ENCODE assay signal across 13 mouse cellular contexts in the genomic region with DNA sequence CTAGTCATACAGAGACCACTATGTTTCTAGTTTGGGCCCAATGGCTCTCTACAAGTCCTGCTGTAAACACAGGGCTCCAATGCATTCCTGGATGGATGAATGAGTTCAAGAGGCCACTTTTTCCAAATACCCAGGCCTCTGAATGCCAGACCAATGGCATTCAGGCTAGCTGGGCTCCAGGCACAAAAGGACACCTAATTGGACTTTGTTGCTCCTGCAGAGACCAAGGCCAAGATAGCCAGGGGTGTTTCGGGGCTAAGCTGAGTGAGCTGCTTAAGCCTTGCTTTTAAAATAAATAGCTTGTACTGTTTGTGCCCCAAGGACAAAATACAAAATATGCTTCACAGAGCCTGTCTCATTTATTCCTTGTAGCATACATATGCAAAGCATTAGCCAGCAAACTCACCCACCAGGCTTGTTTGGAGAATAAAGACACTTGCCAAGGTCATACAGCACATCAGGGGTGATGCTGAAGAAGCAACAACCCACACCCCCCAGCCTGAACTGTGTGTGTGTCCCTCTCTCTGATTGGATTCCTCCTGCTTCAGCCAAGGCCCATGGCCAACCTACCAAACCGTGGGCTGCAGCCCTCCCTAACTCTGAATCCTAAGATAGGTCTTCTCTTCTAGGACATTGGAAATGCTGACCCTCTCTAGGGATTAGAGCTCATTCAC.
"Had no signal": no experiment of that assay in that cellular context is flagged by ENCODE, and none has a peak within 500 bp of the region (broad histone marks: within the 10 kb centered on the region; RNA-seq: fewer than 3 reads in every experiment).

No protein-coding gene starts in this region.

- H3K36me3 ChIP-seq: kidney, embryonic 15.5 days; limb, embryonic 12.5 days; liver, embryonic 15.5 days; midbrain, embryonic 13.5 days had no signal

- H3K4me3 ChIP-seq: kidney, embryonic 15.5 days; left cerebral cortex, adult 2 months; limb, embryonic 12.5 days; liver, embryonic 15.5 days; midbrain, embryonic 13.5 days had no signal

- H3K27me3 ChIP-seq: kidney, embryonic 15.5 days; limb, embryonic 12.5 days; liver, embryonic 15.5 days; midbrain, embryonic 13.5 days had no signal

- H3K4me1 ChIP-seq: liver, embryonic 15.5 days; midbrain, embryonic 13.5 days had no signal

- ATAC-seq: lung, postnatal 0 days; midbrain, embryonic 13.5 days had no signal

- H3K9me3 ChIP-seq: kidney, embryonic 15.5 days; limb, embryonic 12.5 days; liver, embryonic 15.5 days; midbrain, embryonic 13.5 days had no signal

- H3K9ac ChIP-seq: kidney, embryonic 15.5 days; limb, embryonic 12.5 days; liver, embryonic 15.5 days; midbrain, embryonic 13.5 days had no signal

- H3K27ac ChIP-seq: kidney, embryonic 15.5 days; left cerebral cortex, adult 2 months; limb, embryonic 12.5 days; liver, embryonic 15.5 days; midbrain, embryonic 13.5 days had no signal

- DNase-seq: kidney, adult 2 months; kidney, postnatal 14 days; liver; lung, adult 2 months; lung, postnatal 36 days; thymus, adult 18-20 months; thymus, postnatal 14 days had no signal

- H3K4me2 ChIP-seq: kidney, embryonic 15.5 days; limb, embryonic 12.5 days; liver, embryonic 15.5 days; midbrain, embryonic 13.5 days had no signal
